Mouse (Mus musculus) MEL (cell line): Measurements from ENCODE around the gene Rbm15.

Experiments
- CTCF ChIP-seq, 3 experiments: IDR thresholded peaks in 2 of 3; conservative IDR thresholded peaks in 1 of 3; 2 replicates each; pipeline ENCODE4 v1.5.1; 2011 to 2012; ENCODE audit warnings: low read length in 3 of 3, low read depth in 2 of 3, mild to moderate bottlenecking in 2 of 3, improper control_type of control experiment in 1 of 3, inconsistent platforms in 1 of 3, mixed read lengths in 1 of 3, moderate library complexity in 1 of 3; ENCODE audit not compliant: control insufficient read depth in 1 of 3, insufficient read depth in 1 of 3, poor library complexity in 1 of 3, severe bottlenecking in 1 of 3
- TAL1 ChIP-seq: IDR thresholded peaks from 2 replicates; pipeline ENCODE4 v1.6.1; 2012; ENCODE audit warnings: mild to moderate bottlenecking, inconsistent platforms, low read length, moderate library complexity, mixed read lengths
- ZC3H11A ChIP-seq: IDR thresholded peaks from 2 replicates; pipeline ENCODE4 v1.6.1; 2012; ENCODE audit warnings: low read depth, mild to moderate bottlenecking, inconsistent platforms, low read length, improper control_type of control experiment

- no peak for TF ChIP-seq TAL1
- TF ChIP-seq CTCF (IDR thresholded peaks at IDR 0.05 in 2 of 3, conservative IDR thresholded peaks at IDR 0.05 in 1 of 3; ENCODE audit: control insufficient read depth in 1 of 3, insufficient read depth in 1 of 3, low read depth in 2 of 3, low read length in 3 of 3, poor library complexity in 1 of 3, severe bottlenecking in 1 of 3): no peak
- TF ChIP-seq ZC3H11A: no peak
These were observed 34.6 kb upstream of the Rbm15 start for GRCm38 (mm10) chr3:107367938-107368599.
